Mouse (Mus musculus): ENCODE measurements around the gene Kif5a. TPM values are rescaled to one million over a fixed set of nuclear protein-coding genes. Genes with fewer than 3 reads are reported as not detected.
A peak's percentile ranks its signal among the peaks of the same experiment; 100 is the strongest.
"Not testable (repeated sequence)": the region's sequence is repeated elsewhere in the genome, so short reads cannot be mapped to it uniquely, and the experiment has no call there.

The Kif5a gene
- 0.09 and 0.11 TPM in 2 replicates for polyA plus RNA-seq (2015; fragmentation: Nextera tagmentation; extraction: Ambion mirVana)

GRCm38 (mm10) chr10:127262548-127263398 is at the start of gene Kif5a:
TSS of gene Kif5a (minus strand) at chr10:127263348.
- WGBS (ENCODE audit: insufficient replicate concordance), result 4% methylated on average over 53 of the region's 53 CpGs
- H3K4me1 ChIP-seq (ENCODE audit: control insufficient read depth, low read depth, low read length), result peaks cover 13% of the 10 kb centered on the region
- no peaks in the 10 kb centered on the region for H3K9me3 ChIP-seq (replicated peaks; ENCODE audit: control insufficient read depth, low read length)
- no peak within 1 kb of the TSS; the same call in none of the 2 replicates for H3K9ac ChIP-seq (ENCODE audit: low read depth, low read length)
- no peaks in the 10 kb centered on the region for H3K36me3 ChIP-seq (ENCODE audit: control insufficient read depth, insufficient read depth)
- peak within 1 kb of the TSS; percentile 45 for H3K4me3 ChIP-seq (ENCODE audit: low read depth, low read length)
- no peak for ATAC-seq (ENCODE audit: low read depth)
- no peak within 1 kb of the TSS for H3K27ac ChIP-seq (ENCODE audit: low read length)
- H3K27me3 ChIP-seq (ENCODE audit: control insufficient read depth, insufficient read depth, low read depth, low read length), result peaks cover 28% of the 10 kb centered on the region
- H3K4me2 ChIP-seq (ENCODE audit: low read depth, low read length), result peak within 1 kb of the TSS; percentile 62

DNA sequence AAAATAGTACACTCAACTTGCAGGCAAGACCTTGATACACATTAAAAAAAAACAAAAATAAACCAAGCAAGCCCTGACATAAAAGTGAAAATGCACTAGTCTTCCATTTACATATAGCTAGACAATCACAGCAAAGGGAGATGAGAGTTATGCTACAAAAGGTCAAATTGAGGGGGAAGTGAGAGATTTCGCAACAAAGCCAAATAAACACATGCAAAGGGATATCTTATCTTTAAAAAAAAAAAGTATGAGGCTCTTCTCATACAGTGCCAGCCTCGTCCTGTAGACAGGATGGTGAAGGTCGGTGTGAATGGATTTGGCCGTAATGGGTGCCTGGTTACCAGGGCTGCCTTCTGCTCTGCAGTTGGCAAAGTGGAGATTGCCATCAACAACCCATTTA is 49.7 kb upstream of the Kif5a start:
- Histone ChIP-seq H3K9ac (ENCODE audit: low read depth, low read length) (0 out of 2 replicates have a peak overlapping the region, but pooled peaks have one; percentile 3), H3K4me2 (ENCODE audit: low read depth, low read length) (peak overlapping the region; percentile 79), H3K36me3 (ENCODE audit: control insufficient read depth, insufficient read depth) (peaks cover 11% of the 10 kb centered on the region), H3K9me3 (replicated peaks; ENCODE audit: control insufficient read depth, low read length) (no peaks in the 10 kb centered on the region), H3K27me3 (ENCODE audit: control insufficient read depth, insufficient read depth, low read depth, low read length) (no peaks in the 10 kb centered on the region), H3K4me1 (ENCODE audit: control insufficient read depth, low read depth, low read length) (peaks cover 22% of the 10 kb centered on the region), H3K27ac (ENCODE audit: low read length) (peak overlapping the region; percentile 56), H3K4me3 (ENCODE audit: low read depth, low read length) (no peak overlapping the region)
- ATAC-seq (ENCODE audit: low read depth), result no peak
- 34% methylated on average over 4 of the region's 4 CpGs for WGBS (ENCODE audit: insufficient replicate concordance)

DNA sequence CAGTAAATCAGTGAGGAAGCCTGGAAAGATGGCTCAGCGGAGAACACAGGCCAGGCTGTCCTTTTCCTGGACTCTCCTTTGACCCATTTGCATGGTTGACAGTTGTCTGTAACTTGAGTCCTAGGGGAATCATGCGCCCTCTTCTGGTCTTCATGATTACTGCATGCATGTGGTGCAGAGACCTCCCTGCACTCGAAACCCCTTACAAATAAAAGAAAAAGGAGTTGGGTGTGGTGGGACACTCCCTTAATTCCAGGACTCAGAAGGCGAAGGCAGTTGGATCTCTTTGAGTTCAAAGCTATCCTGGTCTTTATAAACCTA is 49.2 kb upstream of the Kif5a start:
- Histone ChIP-seq H3K4me3 (ENCODE audit: low read depth, low read length) (peak overlapping the region; percentile 90), H3K4me2 (ENCODE audit: low read depth, low read length) (peak overlapping the region; percentile 79), H3K36me3 (ENCODE audit: control insufficient read depth, insufficient read depth) (peaks cover 17% of the 10 kb centered on the region), H3K9me3 (replicated peaks; ENCODE audit: control insufficient read depth, low read length) (no peaks in the 10 kb centered on the region), H3K9ac (ENCODE audit: low read depth, low read length) (peak overlapping the region; percentile 96), H3K27ac (ENCODE audit: low read length) (peak overlapping the region; percentile 94), H3K27me3 (ENCODE audit: control insufficient read depth, insufficient read depth, low read depth, low read length) (no peaks in the 10 kb centered on the region), H3K4me1 (ENCODE audit: control insufficient read depth, low read depth, low read length) (peaks cover 19% of the 10 kb centered on the region)
- under 1% methylated on average over 4 of the region's 4 CpGs for WGBS (ENCODE audit: insufficient replicate concordance)
- ATAC-seq (ENCODE audit: low read depth), result peak; percentile 46

GRCm38 (mm10) chr10:127311476-127312355 is 48.6 kb upstream of the Kif5a start, which contains the start of gene Mars:
TSS of gene Mars (minus strand) at chr10:127311786.
- H3K27ac ChIP-seq (ENCODE audit: low read length), result peak within 1 kb of the TSS; percentile 94
- WGBS (ENCODE audit: insufficient replicate concordance), result under 1% methylated on average over 65 of the region's 65 CpGs
- peaks cover 23% of the 10 kb centered on the region for H3K36me3 ChIP-seq (ENCODE audit: control insufficient read depth, insufficient read depth)
- H3K9ac ChIP-seq (ENCODE audit: low read depth, low read length), result peak within 1 kb of the TSS; percentile 96
- H3K4me3 ChIP-seq (ENCODE audit: low read depth, low read length), result peak within 1 kb of the TSS; percentile 90
- no peaks in the 10 kb centered on the region for H3K9me3 ChIP-seq (replicated peaks; ENCODE audit: control insufficient read depth, low read length)
- H3K27me3 ChIP-seq (ENCODE audit: control insufficient read depth, insufficient read depth, low read depth, low read length), result no peaks in the 10 kb centered on the region
- H3K4me1 ChIP-seq (ENCODE audit: control insufficient read depth, low read depth, low read length), result peaks cover 16% of the 10 kb centered on the region
- peak within 1 kb of the TSS; percentile 83 for H3K4me2 ChIP-seq (ENCODE audit: low read depth, low read length)
- ATAC-seq (ENCODE audit: low read depth), result peak; percentile 94

DNA sequence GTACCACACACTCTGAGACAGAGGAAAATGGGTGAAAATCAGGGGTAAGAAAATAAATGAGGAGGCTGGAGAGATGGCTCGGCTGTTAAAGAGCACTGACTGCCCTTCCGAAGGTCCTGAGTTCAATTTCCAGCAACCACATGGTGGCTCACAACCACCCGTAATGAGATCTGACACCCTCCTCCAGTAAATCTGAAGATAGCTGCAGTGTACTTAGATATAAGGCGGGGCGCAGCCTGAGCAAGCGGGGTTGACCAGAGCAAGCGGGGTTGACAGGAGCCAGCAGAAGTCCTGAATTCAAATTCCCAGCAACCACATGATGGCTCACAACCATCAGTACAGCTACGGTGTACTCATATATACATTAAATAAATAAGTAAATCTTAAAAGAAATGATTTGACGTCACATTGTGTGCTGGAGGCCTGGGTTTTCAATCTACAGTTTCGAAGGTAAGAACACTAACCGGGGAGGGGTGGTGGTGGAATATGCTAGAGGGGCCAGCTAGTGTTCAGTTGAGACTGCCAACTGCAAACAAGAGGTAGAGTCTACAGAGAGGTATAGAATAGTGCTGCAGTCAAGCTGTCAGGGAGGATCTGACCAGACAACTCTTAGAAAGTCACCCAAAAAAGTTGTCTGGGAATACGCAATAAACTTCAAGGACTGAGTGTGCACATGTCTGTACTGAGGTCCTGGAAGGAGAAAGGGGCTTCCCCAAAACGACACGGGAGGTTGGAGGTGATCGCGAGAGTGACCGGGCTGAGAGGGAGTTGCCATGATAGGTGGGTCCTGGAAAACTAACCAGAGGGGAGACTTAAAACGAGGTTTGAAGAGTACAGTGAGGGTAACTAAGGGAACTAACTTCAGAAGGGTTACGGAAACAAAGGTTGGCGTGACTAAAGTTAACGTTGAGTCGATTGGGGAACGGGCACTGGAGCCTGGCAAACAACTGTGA is 47.7 kb upstream of the Kif5a start:
- WGBS (ENCODE audit: insufficient replicate concordance), result 17% methylated on average over 23 of the region's 23 CpGs

GRCm38 (mm10) chr10:127309167-127309566 is 46.0 kb upstream of the Kif5a start:
- H3K27ac ChIP-seq (ENCODE audit: low read length); H3K27me3 ChIP-seq (ENCODE audit: control insufficient read depth, insufficient read depth, low read depth, low read length); H3K4me3 ChIP-seq (ENCODE audit: low read depth, low read length); H3K4me2 ChIP-seq (ENCODE audit: low read depth, low read length); H3K9ac ChIP-seq (ENCODE audit: low read depth, low read length); ATAC-seq (ENCODE audit: low read depth); H3K9me3 ChIP-seq (replicated peaks; ENCODE audit: control insufficient read depth, low read length): not testable (repeated sequence)
- 74% methylated on average over 3 of the region's 3 CpGs for whole genome bisulfite sequencing (ENCODE audit: insufficient replicate concordance)
- Histone ChIP-seq H3K4me1 (ENCODE audit: control insufficient read depth, low read depth, low read length) (peaks cover 16% of the 10 kb centered on the region), H3K36me3 (ENCODE audit: control insufficient read depth, insufficient read depth) (peaks cover 48% of the 10 kb centered on the region)

More for the DNA sequence above, 47.7 kb upstream of the Kif5a start:
- H3K27ac ChIP-seq (ENCODE audit: low read length), result peak overlapping the region; percentile 94
- H3K36me3 ChIP-seq (ENCODE audit: control insufficient read depth, insufficient read depth), result peaks cover 32% of the 10 kb centered on the region
- H3K9ac ChIP-seq (ENCODE audit: low read depth, low read length), result peak overlapping the region; percentile 96
- H3K4me1 ChIP-seq (ENCODE audit: control insufficient read depth, low read depth, low read length), result peaks cover 16% of the 10 kb centered on the region
- H3K4me3 ChIP-seq (ENCODE audit: low read depth, low read length), result peak overlapping the region; percentile 90
- ATAC-seq (ENCODE audit: low read depth), result peak; percentile 42
- no peaks in the 10 kb centered on the region for H3K27me3 ChIP-seq (ENCODE audit: control insufficient read depth, insufficient read depth, low read depth, low read length)
- peak overlapping the region; percentile 83 for H3K4me2 ChIP-seq (ENCODE audit: low read depth, low read length)
- H3K9me3 ChIP-seq (replicated peaks; ENCODE audit: control insufficient read depth, low read length), result no peaks in the 10 kb centered on the region

GRCm38 (mm10) chr10:127303136-127303535 is 40.0 kb upstream of the Kif5a start:
- no peaks in the 10 kb centered on the region for H3K9me3 ChIP-seq (replicated peaks; ENCODE audit: control insufficient read depth, low read length)
- H3K27me3 ChIP-seq (ENCODE audit: control insufficient read depth, insufficient read depth, low read depth, low read length), result no peaks in the 10 kb centered on the region
- no peak overlapping the region for H3K9ac ChIP-seq (ENCODE audit: low read depth, low read length)
- no peaks in the 10 kb centered on the region for H3K4me1 ChIP-seq (ENCODE audit: control insufficient read depth, low read depth, low read length)
- H3K4me2 ChIP-seq (ENCODE audit: low read depth, low read length), result no peak overlapping the region
- WGBS (ENCODE audit: insufficient replicate concordance), result 84% methylated on average over 11 of the region's 11 CpGs
- no peak overlapping the region for H3K4me3 ChIP-seq (ENCODE audit: low read depth, low read length)
- no peak for ATAC-seq (ENCODE audit: low read depth)
- peaks cover 90% of the 10 kb centered on the region for H3K36me3 ChIP-seq (ENCODE audit: control insufficient read depth, insufficient read depth)
- H3K27ac ChIP-seq (ENCODE audit: low read length), result no peak overlapping the region

DNA sequence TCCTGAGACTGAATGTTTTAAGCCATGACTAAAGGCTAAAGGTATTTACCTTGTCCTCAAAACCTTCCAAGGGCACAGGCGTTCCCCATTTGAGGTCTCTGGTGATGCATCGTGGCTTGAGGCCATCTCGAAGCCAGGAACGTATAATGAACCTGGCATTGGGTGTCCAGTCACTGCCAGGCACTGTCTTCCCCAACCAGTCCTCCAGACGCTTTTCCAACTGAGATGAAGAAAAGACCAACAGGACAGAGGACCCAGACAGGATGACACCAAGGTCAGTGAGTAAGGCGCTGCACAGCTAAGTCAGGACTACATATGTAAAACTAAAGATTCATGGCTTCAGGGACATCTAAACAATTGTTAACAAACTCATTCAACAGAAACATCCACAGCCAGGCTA is 37.2 kb upstream of the Kif5a start:
- ATAC-seq (ENCODE audit: low read depth), result no peak
- Histone ChIP-seq H3K4me2 (ENCODE audit: low read depth, low read length) (no peak overlapping the region), H3K9ac (ENCODE audit: low read depth, low read length) (no peak overlapping the region), H3K27ac (ENCODE audit: low read length) (no peak overlapping the region), H3K27me3 (ENCODE audit: control insufficient read depth, insufficient read depth, low read depth, low read length) (no peaks in the 10 kb centered on the region), H3K4me3 (ENCODE audit: low read depth, low read length) (no peak overlapping the region), H3K36me3 (ENCODE audit: control insufficient read depth, insufficient read depth) (peaks cover 90% of the 10 kb centered on the region), H3K9me3 (replicated peaks; ENCODE audit: control insufficient read depth, low read length) (no peaks in the 10 kb centered on the region), H3K4me1 (ENCODE audit: control insufficient read depth, low read depth, low read length) (no peaks in the 10 kb centered on the region)
- 87% methylated on average over 6 of the region's 6 CpGs for WGBS (ENCODE audit: insufficient replicate concordance)
